Mouse (Mus musculus): ENCODE data around the gene Golph3l. TPM values are rescaled to one million over a fixed set of nuclear protein-coding genes. Genes with fewer than 3 reads are reported as not detected.
A peak's percentile ranks its signal among the peaks of the same experiment; 100 is the strongest.
"Not testable (repeated sequence)": the region's sequence is repeated elsewhere in the genome, so short reads cannot be mapped to it uniquely, and the experiment has no call there.

The Golph3l gene
- 41.5 and 43.0 TPM in 2 replicates for polyA plus RNA-seq (2014; fragmentation: Nextera tagmentation; extraction: Ambion mirVana)

- 0% methylated on average over 12 of the region's 12 CpGs for WGBS
- no peak within 1 kb of the TSS for H3K27ac ChIP-seq (replicated peaks; ENCODE audit: low read depth, low read length)
- H3K4me3 ChIP-seq (ENCODE audit: low read depth, low read length): peak within 1 kb of the TSS; percentile 75
- H3K9ac ChIP-seq (replicated peaks; ENCODE audit: low read length): peak within 1 kb of the TSS; percentile 69
- H3K27me3 ChIP-seq (ENCODE audit: control insufficient read depth, insufficient read depth, low read length): no peaks in the 10 kb centered on the region
- H3K4me1 ChIP-seq (ENCODE audit: control insufficient read depth, insufficient read depth, low read length): no peaks in the 10 kb centered on the region
- peak; percentile 96 for DNase-seq (ENCODE audit: low spot score)
- no peaks in the 10 kb centered on the region; the same call in 1 of the 2 replicates for H3K36me3 ChIP-seq (replicated peaks; ENCODE audit: control insufficient read depth, insufficient read depth, low read depth, low read length)
- ATAC-seq (replicated peaks; ENCODE audit: insufficient number of reproducible peaks, low FRiP score, low TSS enrichment, low read depth): peak; percentile 100
- no peaks in the 10 kb centered on the region for H3K9me3 ChIP-seq (replicated peaks; ENCODE audit: control insufficient read depth, low read length)
- peak within 1 kb of the TSS; percentile 43; the same call in 1 of the 2 replicates for H3K4me2 ChIP-seq (ENCODE audit: low read depth, low read length)
These were observed at the start of gene Golph3l for GRCm38 (mm10) chr3:95588604-95589086. Gene Golph3l, plus strand, starts transcription at chr3:95588934.

- H3K4me2 ChIP-seq (ENCODE audit: low read depth, low read length): no peak overlapping the region
- H3K9me3 ChIP-seq (replicated peaks; ENCODE audit: control insufficient read depth, low read length): no peaks in the 10 kb centered on the region
- 90% methylated on average over 10 of the region's 10 CpGs for WGBS
These were observed 49.8 kb upstream of the Golph3l start for GRCm38 (mm10) chr3:95538936-95539335.

GRCm38 (mm10) chr3:95539837-95540236, 48.9 kb upstream of the Golph3l start:
- Histone ChIP-seq H3K4me2 (ENCODE audit: low read depth, low read length) (no peak overlapping the region), H3K27ac (replicated peaks; ENCODE audit: low read depth, low read length) (no peak overlapping the region), H3K36me3 (replicated peaks; ENCODE audit: control insufficient read depth, insufficient read depth, low read depth, low read length) (no peaks in the 10 kb centered on the region; the same call in 1 of the 2 replicates), H3K27me3 (ENCODE audit: control insufficient read depth, insufficient read depth, low read length) (no peaks in the 10 kb centered on the region), H3K4me3 (ENCODE audit: low read depth, low read length) (no peak overlapping the region), H3K9me3 (replicated peaks; ENCODE audit: control insufficient read depth, low read length) (no peaks in the 10 kb centered on the region), H3K4me1 (ENCODE audit: control insufficient read depth, insufficient read depth, low read length) (no peaks in the 10 kb centered on the region), H3K9ac (replicated peaks; ENCODE audit: low read length) (no peak overlapping the region)
- ATAC-seq (replicated peaks; ENCODE audit: insufficient number of reproducible peaks, low FRiP score, low TSS enrichment, low read depth) (no peak), DNase-seq (ENCODE audit: low spot score) (no peak)
- WGBS: 94% methylated on average over 4 of the region's 4 CpGs

More at GRCm38 (mm10) chr3:95538936-95539335, 49.8 kb upstream of the Golph3l start:
- no peak for DNase-seq (ENCODE audit: low spot score)
- H3K27me3 ChIP-seq (ENCODE audit: control insufficient read depth, insufficient read depth, low read length): no peaks in the 10 kb centered on the region
- no peak overlapping the region for H3K27ac ChIP-seq (replicated peaks; ENCODE audit: low read depth, low read length)
- ATAC-seq (replicated peaks; ENCODE audit: insufficient number of reproducible peaks, low FRiP score, low TSS enrichment, low read depth): no peak
- no peaks in the 10 kb centered on the region for H3K4me1 ChIP-seq (ENCODE audit: control insufficient read depth, insufficient read depth, low read length)
- no peak overlapping the region for H3K9ac ChIP-seq (replicated peaks; ENCODE audit: low read length)
- no peak overlapping the region for H3K4me3 ChIP-seq (ENCODE audit: low read depth, low read length)
- no peaks in the 10 kb centered on the region; the same call in 1 of the 2 replicates for H3K36me3 ChIP-seq (replicated peaks; ENCODE audit: control insufficient read depth, insufficient read depth, low read depth, low read length)

- not testable (repeated sequence) for H3K36me3 ChIP-seq (replicated peaks; ENCODE audit: control insufficient read depth, insufficient read depth, low read depth, low read length); H3K4me2 ChIP-seq (ENCODE audit: low read depth, low read length); H3K27me3 ChIP-seq (ENCODE audit: control insufficient read depth, insufficient read depth, low read length); H3K4me1 ChIP-seq (ENCODE audit: control insufficient read depth, insufficient read depth, low read length); ATAC-seq (replicated peaks; ENCODE audit: insufficient number of reproducible peaks, low FRiP score, low TSS enrichment, low read depth); H3K27ac ChIP-seq (replicated peaks; ENCODE audit: low read depth, low read length); H3K9me3 ChIP-seq (replicated peaks; ENCODE audit: control insufficient read depth, low read length); H3K4me3 ChIP-seq (ENCODE audit: low read depth, low read length); DNase-seq (ENCODE audit: low spot score); H3K9ac ChIP-seq (replicated peaks; ENCODE audit: low read length)
- 73% methylated on average over 2 of the region's 2 CpGs for WGBS
These were observed 47.5 kb upstream of the Golph3l start for GRCm38 (mm10) chr3:95541186-95541585.

GRCm38 (mm10) chr3:95542171-95542570, 46.6 kb upstream of the Golph3l start:
- Histone ChIP-seq H3K27ac (replicated peaks; ENCODE audit: low read depth, low read length) (no peak overlapping the region), H3K36me3 (replicated peaks; ENCODE audit: control insufficient read depth, insufficient read depth, low read depth, low read length) (no peaks in the 10 kb centered on the region)

GRCm38 (mm10) chr3:95542981-95543380, 45.8 kb upstream of the Golph3l start:
- H3K36me3 ChIP-seq (replicated peaks; ENCODE audit: control insufficient read depth, insufficient read depth, low read depth, low read length): no peaks in the 10 kb centered on the region
- H3K4me2 ChIP-seq (ENCODE audit: low read depth, low read length): no peak overlapping the region
- ATAC-seq (replicated peaks; ENCODE audit: insufficient number of reproducible peaks, low FRiP score, low TSS enrichment, low read depth) (no peak), DNase-seq (ENCODE audit: low spot score) (no peak)
- no peak overlapping the region for H3K9ac ChIP-seq (replicated peaks; ENCODE audit: low read length)
- H3K27me3 ChIP-seq (ENCODE audit: control insufficient read depth, insufficient read depth, low read length): no peaks in the 10 kb centered on the region
- H3K27ac ChIP-seq (replicated peaks; ENCODE audit: low read depth, low read length): no peak overlapping the region
- H3K9me3 ChIP-seq (replicated peaks; ENCODE audit: control insufficient read depth, low read length): no peaks in the 10 kb centered on the region
- no peaks in the 10 kb centered on the region for H3K4me1 ChIP-seq (ENCODE audit: control insufficient read depth, insufficient read depth, low read length)
- 71% methylated on average over 7 of the region's 7 CpGs for WGBS
- H3K4me3 ChIP-seq (ENCODE audit: low read depth, low read length): no peak overlapping the region

More at GRCm38 (mm10) chr3:95542171-95542570, 46.6 kb upstream of the Golph3l start:
- no peak overlapping the region for H3K4me2 ChIP-seq (ENCODE audit: low read depth, low read length)
- no peak for ATAC-seq (replicated peaks; ENCODE audit: insufficient number of reproducible peaks, low FRiP score, low TSS enrichment, low read depth)
- no peaks in the 10 kb centered on the region for H3K9me3 ChIP-seq (replicated peaks; ENCODE audit: control insufficient read depth, low read length)
- no peak overlapping the region for H3K9ac ChIP-seq (replicated peaks; ENCODE audit: low read length)
- no peaks in the 10 kb centered on the region for H3K27me3 ChIP-seq (ENCODE audit: control insufficient read depth, insufficient read depth, low read length)
- DNase-seq (ENCODE audit: low spot score): no peak
- H3K4me3 ChIP-seq (ENCODE audit: low read depth, low read length): no peak overlapping the region
- H3K4me1 ChIP-seq (ENCODE audit: control insufficient read depth, insufficient read depth, low read length): no peaks in the 10 kb centered on the region

GRCm38 (mm10) chr3:95550176-95550575, 38.6 kb upstream of the Golph3l start:
- H3K9ac ChIP-seq (replicated peaks; ENCODE audit: low read length): no peak overlapping the region
- no peaks in the 10 kb centered on the region for H3K36me3 ChIP-seq (replicated peaks; ENCODE audit: control insufficient read depth, insufficient read depth, low read depth, low read length)
- H3K4me2 ChIP-seq (ENCODE audit: low read depth, low read length): no peak overlapping the region
- no peak for DNase-seq (ENCODE audit: low spot score)
- no peaks in the 10 kb centered on the region for H3K27me3 ChIP-seq (ENCODE audit: control insufficient read depth, insufficient read depth, low read length)
- WGBS: 74% methylated on average over 1 of the region's 1 CpGs
- H3K4me1 ChIP-seq (ENCODE audit: control insufficient read depth, insufficient read depth, low read length): no peaks in the 10 kb centered on the region
- no peak for ATAC-seq (replicated peaks; ENCODE audit: insufficient number of reproducible peaks, low FRiP score, low TSS enrichment, low read depth)
- H3K4me3 ChIP-seq (ENCODE audit: low read depth, low read length): no peak overlapping the region
- no peaks in the 10 kb centered on the region for H3K9me3 ChIP-seq (replicated peaks; ENCODE audit: control insufficient read depth, low read length)
- H3K27ac ChIP-seq (replicated peaks; ENCODE audit: low read depth, low read length): no peak overlapping the region

GRCm38 (mm10) chr3:95553986-95554385, 34.7 kb upstream of the Golph3l start:
- ATAC-seq (replicated peaks; ENCODE audit: insufficient number of reproducible peaks, low FRiP score, low TSS enrichment, low read depth) (no peak), DNase-seq (ENCODE audit: low spot score) (no peak)
- Histone ChIP-seq H3K27me3 (ENCODE audit: control insufficient read depth, insufficient read depth, low read length) (no peaks in the 10 kb centered on the region), H3K4me3 (ENCODE audit: low read depth, low read length) (no peak overlapping the region), H3K9ac (replicated peaks; ENCODE audit: low read length) (no peak overlapping the region), H3K9me3 (replicated peaks; ENCODE audit: control insufficient read depth, low read length) (no peaks in the 10 kb centered on the region), H3K36me3 (replicated peaks; ENCODE audit: control insufficient read depth, insufficient read depth, low read depth, low read length) (no peaks in the 10 kb centered on the region), H3K4me2 (ENCODE audit: low read depth, low read length) (no peak overlapping the region), H3K27ac (replicated peaks; ENCODE audit: low read depth, low read length) (no peak overlapping the region), H3K4me1 (ENCODE audit: control insufficient read depth, insufficient read depth, low read length) (no peaks in the 10 kb centered on the region)
- WGBS: 70% methylated on average over 3 of the region's 3 CpGs
